Mouse (Mus musculus): ENCODE data around the gene Cybrd1.

The Cybrd1 gene

DNA sequence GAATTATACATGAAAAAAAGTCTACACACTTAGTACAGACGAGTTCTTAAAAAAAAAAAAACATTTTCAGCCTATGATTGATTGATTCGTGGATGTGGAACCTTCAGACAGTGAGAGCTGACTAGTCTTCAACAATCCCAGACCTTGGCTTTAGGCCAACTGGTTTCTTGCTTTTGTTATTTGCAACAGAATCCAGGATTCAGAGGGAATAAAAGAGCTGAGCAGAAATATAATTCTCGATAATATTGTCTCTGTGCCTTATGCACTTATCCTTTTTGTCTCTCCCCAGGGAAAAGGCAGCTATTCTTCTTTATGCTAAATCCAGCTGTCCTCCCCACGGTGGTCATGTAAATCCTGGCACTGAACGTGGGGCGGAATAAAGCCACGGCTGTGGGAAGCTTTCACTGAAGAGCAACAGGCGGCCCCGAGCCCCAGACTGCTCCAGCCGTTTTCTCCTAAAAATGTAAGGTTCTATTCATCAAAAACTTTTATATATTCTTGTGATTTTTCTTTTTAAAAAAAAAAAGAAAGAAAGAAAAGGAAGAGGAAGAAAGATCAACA, 50.8 kb downstream of the Cybrd1 start:
- 53% methylated on average over 10 of the region's 10 CpGs for WGBS

DNA sequence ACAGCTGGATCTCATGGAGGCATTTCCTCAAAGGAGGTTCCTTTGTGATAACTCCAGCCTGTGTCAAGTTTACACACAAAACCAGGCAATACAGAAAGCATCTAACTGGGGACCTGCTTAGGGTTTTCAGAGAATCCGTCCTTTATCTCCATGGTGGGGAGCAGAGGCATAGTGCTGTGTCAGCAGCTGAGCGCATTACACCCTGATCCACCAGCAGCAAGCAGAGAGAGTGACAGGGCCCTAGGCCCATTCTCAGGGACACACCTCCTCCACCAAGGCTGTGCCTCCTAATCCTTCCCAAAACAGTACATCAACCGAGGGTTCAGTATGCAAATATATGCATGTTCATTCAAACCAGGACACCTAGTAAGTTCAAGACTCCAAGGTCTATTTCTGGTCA, 55.3 kb downstream of the Cybrd1 start:
- 74% methylated on average over 3 of the region's 3 CpGs for WGBS

DNA sequence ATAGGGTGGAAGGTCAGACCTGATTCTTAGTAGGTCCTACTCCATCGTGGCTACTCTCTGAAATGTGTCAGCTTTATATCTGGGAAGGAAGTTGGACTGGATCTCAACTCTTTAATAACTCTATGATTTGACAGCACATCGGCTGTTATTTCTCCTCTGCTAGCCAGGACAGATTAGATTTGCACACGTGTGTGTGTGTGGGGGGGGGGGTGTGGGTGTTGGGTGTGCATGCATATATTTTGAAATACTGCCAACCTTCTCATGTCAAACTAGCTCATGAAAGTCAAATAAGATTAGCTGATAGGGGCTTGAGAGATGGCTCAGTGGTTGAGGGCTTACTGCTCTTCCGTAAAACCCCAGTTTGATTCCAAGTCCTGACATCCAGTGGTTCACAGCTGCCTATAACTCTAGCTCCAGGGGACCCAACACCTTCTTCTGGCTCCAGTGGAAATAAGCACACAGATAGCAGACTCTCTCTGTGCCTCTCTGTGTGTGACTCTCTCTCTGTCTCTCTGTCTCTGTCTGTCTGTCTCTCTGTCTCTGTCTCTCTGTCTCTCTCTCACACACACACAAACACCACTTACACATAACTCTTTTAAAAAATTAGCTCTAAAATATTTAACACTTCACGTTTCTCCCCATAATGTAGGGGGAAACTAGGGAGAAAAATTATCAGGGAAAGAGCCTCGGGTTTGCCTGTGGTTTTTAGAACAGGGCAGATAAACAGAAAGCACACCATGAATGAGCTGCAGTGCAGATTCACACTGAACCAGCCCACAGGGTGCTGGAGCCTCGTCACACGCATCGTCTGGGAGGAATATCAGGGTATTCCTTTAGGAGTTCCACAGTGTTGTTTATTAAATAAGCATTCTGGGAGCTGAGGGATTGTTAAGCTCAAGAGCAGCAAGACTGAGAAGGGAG, 58.9 kb downstream of the Cybrd1 start:
- WGBS: 68% methylated on average over 9 of the region's 9 CpGs

DNA sequence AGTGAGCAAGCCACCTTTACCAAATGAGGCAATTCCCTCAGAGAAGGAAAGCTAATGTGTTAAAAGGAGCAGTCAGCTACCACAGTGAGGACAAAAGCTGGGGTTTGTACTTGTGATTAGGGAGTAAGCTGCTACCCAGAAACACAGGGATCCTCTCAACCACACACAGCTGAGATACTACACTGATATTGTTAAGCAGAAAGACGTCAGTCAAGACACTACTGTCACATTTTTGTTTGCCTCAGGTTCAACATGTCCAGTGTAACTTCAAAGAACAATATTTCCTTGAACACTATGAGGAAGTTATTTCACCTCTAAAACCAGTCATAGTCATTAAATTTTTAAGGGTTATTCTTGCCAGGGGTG, 59.5 kb downstream of the Cybrd1 start:
- WGBS: 91% methylated on average over 1 of the region's 1 CpGs

DNA sequence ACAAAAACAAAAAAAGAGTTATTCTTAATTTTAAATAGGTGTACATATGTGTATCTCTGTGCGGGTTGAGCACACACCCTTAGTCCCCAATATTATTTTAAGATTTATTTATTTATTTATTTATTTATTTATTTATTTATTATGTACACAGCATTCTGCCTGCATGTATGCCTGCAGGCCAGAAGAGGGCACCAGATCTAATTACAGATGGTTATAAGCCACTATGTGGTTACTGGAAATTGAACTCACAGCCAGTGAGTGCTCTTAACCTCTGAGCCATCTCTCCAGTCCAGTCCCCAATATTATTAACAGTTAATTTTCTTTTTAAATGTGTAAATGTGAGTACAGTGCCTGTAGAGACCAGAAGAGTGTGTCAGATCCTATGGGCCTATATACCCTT, 60.0 kb downstream of the Cybrd1 start:
- WGBS: 100% methylated on average over 1 of the region's 1 CpGs

DNA sequence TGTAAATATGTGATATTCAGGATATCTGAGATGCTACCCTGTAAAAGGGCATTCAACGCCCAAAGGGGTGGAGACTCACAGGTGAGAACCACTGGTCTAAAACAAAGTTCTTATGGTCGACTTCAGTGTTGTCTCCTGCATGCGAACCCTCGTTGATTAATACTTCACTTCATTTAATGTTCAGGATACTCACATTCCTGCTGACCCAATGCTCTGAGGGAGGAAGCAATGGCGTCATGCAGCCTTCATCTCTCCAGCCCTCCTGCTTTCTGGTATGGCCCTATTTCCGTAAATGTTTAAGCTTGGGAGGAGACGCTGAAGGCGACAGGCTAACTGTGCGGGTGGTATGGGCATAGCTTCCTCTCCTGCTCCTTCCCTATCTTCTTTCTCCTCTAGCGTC, 62.0 kb downstream of the Cybrd1 start:
- 95% methylated on average over 10 of the region's 10 CpGs for WGBS

DNA sequence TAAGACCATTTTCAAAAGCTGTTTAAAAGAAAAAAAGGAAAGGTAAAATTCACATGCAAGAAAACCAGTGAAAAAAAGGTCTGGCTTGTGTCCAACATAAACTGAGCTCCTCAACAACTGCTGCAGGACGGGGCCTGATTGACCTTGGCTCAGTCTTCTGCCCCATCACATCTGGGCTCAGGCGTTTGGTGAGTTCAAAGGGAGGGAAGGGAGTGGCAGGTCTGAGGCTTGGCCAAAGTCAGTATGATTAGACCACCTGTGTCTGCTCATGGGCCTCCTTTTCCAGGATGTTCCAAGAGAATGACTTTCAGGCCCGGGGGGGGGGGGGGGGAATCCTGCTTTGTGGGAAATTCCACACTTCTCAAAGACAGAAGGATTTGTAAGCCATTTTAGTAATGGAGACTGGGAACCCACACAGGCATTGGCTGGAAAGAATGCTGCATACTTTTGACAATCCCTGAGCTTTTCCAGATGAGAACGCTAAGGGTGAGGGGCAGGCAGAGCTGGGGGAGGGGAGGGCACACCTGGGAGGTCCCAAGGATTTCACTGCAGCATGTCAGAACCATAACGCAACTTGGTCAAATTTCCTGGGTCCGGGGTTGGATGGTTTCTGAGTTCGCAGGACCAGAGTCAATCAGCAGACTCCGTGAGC, 63.0 kb downstream of the Cybrd1 start:
- 76% methylated on average over 8 of the region's 8 CpGs for WGBS

DNA sequence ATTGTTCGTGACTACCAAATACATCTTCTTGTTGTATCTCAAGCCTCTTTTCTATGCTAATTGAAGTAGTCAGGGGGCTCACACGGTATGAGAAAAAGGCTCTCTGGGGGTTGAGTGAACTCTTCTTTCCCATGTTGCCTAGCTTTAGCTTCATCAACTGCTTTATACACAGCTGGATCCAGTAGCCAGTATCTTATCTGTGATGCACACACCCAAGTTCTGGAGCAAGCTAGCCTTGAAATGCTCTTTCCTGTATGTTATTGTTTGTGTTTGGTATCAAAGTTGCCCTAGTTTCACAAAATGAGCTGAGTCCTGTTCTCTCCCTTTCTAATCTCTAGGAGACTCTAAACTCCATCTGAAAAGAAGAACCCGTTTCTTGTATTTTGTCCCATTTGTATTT, 70.2 kb downstream of the Cybrd1 start:
- 85% methylated on average over 3 of the region's 3 CpGs for WGBS

DNA sequence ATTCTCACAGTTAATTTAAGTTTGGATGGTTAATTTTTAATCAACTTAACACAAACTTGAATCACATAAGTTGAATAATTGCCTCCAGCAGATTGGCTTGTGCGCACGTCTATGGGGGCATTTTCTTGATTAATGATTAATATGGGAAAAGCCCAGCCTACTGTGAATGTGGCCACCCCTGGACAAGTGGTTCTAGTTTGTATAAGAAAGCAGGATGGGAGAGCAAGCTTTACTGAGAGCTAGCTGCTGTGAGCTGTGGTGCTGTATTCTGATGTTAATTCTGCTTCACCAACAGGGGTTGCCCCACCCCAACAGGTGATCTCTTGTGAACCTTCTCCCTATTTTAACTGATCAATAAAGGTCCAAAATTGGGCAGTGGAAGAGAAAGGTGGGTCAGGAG, 71.1 kb downstream of the Cybrd1 start:
- WGBS: 82% methylated on average over 2 of the region's 2 CpGs

DNA sequence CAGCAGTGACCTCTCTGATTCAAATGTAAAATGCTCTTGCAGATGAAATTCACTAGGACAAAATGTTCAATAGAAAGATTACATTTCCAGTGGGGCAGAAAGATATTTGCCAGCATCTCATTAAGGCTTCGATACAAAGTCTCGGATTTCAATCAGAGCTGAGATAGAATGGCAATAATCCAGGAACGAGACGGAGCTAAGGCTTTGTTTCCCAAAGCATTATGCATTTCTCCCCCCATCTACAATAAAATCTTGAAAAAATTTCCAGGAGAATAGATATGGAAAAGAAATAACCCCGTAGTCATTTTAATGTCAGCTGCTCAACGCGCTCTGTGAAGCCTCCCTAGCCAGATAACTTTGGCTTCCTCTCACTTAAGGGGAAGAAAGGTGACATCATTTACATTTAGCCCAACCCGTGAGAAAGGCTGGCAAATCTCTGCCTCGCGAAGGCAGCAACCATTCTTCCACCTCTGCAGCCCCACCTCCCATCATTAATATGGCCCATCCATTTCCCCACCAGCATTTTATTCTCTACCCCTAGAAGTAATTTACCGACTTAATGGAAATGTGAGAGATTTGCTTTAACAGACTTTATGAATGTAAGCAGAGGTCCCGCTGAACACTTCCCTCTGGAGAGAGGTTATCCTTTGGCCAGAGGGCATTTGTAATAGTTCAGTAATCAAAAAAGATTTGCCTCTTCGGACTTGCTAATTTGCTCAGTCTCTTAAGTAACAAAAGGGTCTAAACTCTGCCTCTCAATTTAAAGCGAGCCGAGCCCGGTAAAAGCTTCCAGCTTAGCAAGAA, 73.9 kb downstream of the Cybrd1 start:
- 19% methylated on average over 16 of the region's 16 CpGs for WGBS

DNA sequence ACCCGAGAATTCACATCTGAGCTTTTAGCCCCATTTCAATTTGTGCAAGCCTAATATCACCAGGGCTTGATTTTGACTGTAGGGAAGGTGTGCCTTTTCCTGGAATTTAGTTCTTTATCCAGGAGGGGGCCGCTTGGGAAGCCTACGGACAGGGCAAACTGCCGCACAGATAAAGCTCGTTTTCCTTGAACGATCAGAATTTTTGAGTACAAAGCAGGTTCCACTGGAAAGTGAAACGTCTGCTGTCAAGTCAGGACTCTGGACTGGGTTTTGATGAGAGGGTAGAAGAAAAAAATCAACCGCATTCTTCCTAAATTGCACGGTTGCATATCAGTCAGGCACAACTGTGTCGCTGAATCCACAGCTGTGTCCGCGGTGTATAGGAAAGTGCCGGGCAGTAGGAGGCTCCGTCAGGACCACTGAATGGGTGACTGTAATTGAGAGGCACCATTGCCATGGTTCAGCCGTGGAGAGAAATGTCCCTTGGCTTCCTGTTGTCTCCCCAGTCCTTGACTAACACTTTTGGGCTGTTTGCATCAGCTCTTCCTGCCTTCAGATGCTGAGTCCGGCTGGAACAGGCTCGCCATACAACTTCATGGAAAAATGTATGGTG, 74.6 kb downstream of the Cybrd1 start:
- 44% methylated on average over 17 of the region's 17 CpGs for WGBS

Data from cerebral cortex, adult 2 months (tissue).